Mouse (Mus musculus) limb, embryonic 14.5 days (tissue): Measurements from ENCODE around the gene Dync1li1. TPM values are rescaled to one million over a fixed set of nuclear protein-coding genes. Genes with fewer than 3 reads are reported as not detected.

ENCODE experiments used
- ATAC-seq: fragments of 200-750 bp; cut with Nextera tagmentation; 2 replicates; pipeline ENCODE4 v1.8.0; 2017; ENCODE audit warnings: low read depth, moderate number of reproducible peaks, moderate TSS enrichment; ENCODE audit not compliant: low FRiP score
- DNase-seq: peaks from one replicate; pipeline ENCODE4 v3.0.0-alpha.2; 2015; ENCODE audit warnings: low spot score
- H3K27ac ChIP-seq: fragments of 300-500 bp; sonication (generic); replicated peaks from 2 replicates; pipeline ENCODE4 v1.5.1; 2014; ENCODE audit warnings: low read depth, mild to moderate bottlenecking, low read length, moderate library complexity, mixed read lengths
- H3K27me3 ChIP-seq: fragments of 300-500 bp; sonication (generic); 2 replicates; pipeline ENCODE4 v1.6.1; 2014; ENCODE audit warnings: low read length, mixed read lengths; ENCODE audit not compliant: control insufficient read depth, insufficient read depth
- H3K36me3 ChIP-seq: fragments of 300-500 bp; sonication (generic); 2 replicates; pipeline ENCODE4 v1.6.1; 2014; ENCODE audit warnings: mild to moderate bottlenecking, low read length, moderate library complexity, mixed read lengths; ENCODE audit not compliant: control insufficient read depth, insufficient read depth
- H3K4me1 ChIP-seq: fragments of 300-500 bp; sonication (generic); 2 replicates; pipeline ENCODE4 v1.6.1; 2014; ENCODE audit warnings: antibody characterized with exemption, low read length, mixed read lengths; ENCODE audit not compliant: control insufficient read depth, insufficient read depth
- H3K4me2 ChIP-seq: fragments of 300-500 bp; sonication (generic); replicated peaks from 2 replicates; pipeline ENCODE4 v1.6.1; 2014; ENCODE audit warnings: low read depth, mild to moderate bottlenecking, low read length, moderate library complexity; ENCODE audit not compliant: severe bottlenecking
- H3K4me3 ChIP-seq: fragments of 300-500 bp; sonication (generic); replicated peaks from 2 replicates; pipeline ENCODE4 v1.5.1; 2014; ENCODE audit warnings: low read length
- H3K9ac ChIP-seq: fragments of 300-500 bp; sonication (generic); 2 replicates; pipeline ENCODE4 v1.6.1; 2014; ENCODE audit warnings: mild to moderate bottlenecking, low read depth, low read length, moderate library complexity; ENCODE audit not compliant: severe bottlenecking
- H3K9me3 ChIP-seq: fragments of 300-500 bp; sonication (generic); 2 replicates; pipeline ENCODE4 v1.6.1; 2016; ENCODE audit warnings: low read length; ENCODE audit not compliant: control insufficient read depth
- POLR2A ChIP-seq: fragments of 200-500 bp; IDR thresholded peaks from 2 replicates; pipeline ENCODE4 v1.8.0; 2012; ENCODE audit warnings: inconsistent platforms, mild to moderate bottlenecking, moderate library complexity, borderline replicate concordance; ENCODE audit not compliant: insufficient read depth, insufficient read length; ENCODE audit errors: extremely low read depth
- WGBS: fragments of 180-500 bp; shearing (Covaris S2); extraction: QIAGEN DNeasy Blood & Tissue Kit; methylation state at CpG from one replicate; pipeline ENCODE4 v1.1.7; 2014; 5-methylcytosine and 5-hydroxymethylcytosine counted together
- polyA plus RNA-seq, 2 experiments: library from polyadenylated mRNA; depleted of rRNA in 1 of 2; stranded (reverse) in 1 of 2; unstranded in 1 of 2; fragments of >200 nt; fragmentation: Nextera tagmentation in 1 of 2; extraction: Ambion mirVana in 1 of 2; gene quantifications; 2 replicates each; pipeline versions ENCODE4 v1.2.1 to v1.2.3; 2012 to 2014

Gene Dync1li1
- polyA plus RNA-seq, 2 experiments = 34.5 to 39.5 TPM

GRCm38 (mm10) chr9:114752311-114752710 is 63.7 kb downstream of the Dync1li1 start:
- Histone ChIP-seq H3K4me3 (0 out of 2 replicates have a peak overlapping the region, but pooled peaks have one; percentile 48), H3K36me3 (peaks cover 49% of the 10 kb centered on the region), H3K9me3 (no peaks in the 10 kb centered on the region), H3K9ac (0 out of 2 replicates have a peak overlapping the region, but pooled peaks have one; percentile 59), H3K27ac (no peak overlapping the region), H3K4me2 (peak overlapping the region; percentile 76), H3K4me1 (no peaks in the 10 kb centered on the region; the same call in 1 of the 2 replicates), H3K27me3 (no peaks in the 10 kb centered on the region)
- no peak for TF ChIP-seq POLR2A
- no peak for ATAC-seq
- no peak for DNase-seq
- 79% methylated on average over 9 of the region's 9 CpGs for WGBS

- DNase-seq (peak; percentile 84), ATAC-seq (peak; percentile 83)
- H3K27me3 ChIP-seq = no peaks in the 10 kb centered on the region
- peaks cover 48% of the 10 kb centered on the region for H3K36me3 ChIP-seq
- H3K9ac ChIP-seq = peak overlapping the region; percentile 59
- peak overlapping the region; percentile 48 for H3K4me3 ChIP-seq
- H3K4me1 ChIP-seq = no peaks in the 10 kb centered on the region; the same call in 1 of the 2 replicates
- no peaks in the 10 kb centered on the region for H3K9me3 ChIP-seq
- no peak for TF ChIP-seq POLR2A
- peak overlapping the region; percentile 76 for H3K4me2 ChIP-seq
- WGBS = 9% methylated on average over 34 of the region's 36 CpGs
- 0 out of 2 replicates have a peak overlapping the region, but pooled peaks have one; percentile 35 for H3K27ac ChIP-seq
These were observed 64.4 kb downstream of the Dync1li1 start for GRCm38 (mm10) chr9:114752863-114753484.

- H3K27ac ChIP-seq = no peak overlapping the region
- WGBS = 88% methylated on average over 7 of the region's 7 CpGs
- H3K4me2 ChIP-seq = no peak overlapping the region
- H3K4me3 ChIP-seq = no peak overlapping the region
- H3K36me3 ChIP-seq = peaks cover 80% of the 10 kb centered on the region
- no peaks in the 10 kb centered on the region for H3K27me3 ChIP-seq
- DNase-seq (no peak), ATAC-seq (no peak)
- no peak overlapping the region for H3K9ac ChIP-seq
- H3K9me3 ChIP-seq = no peaks in the 10 kb centered on the region
- TF ChIP-seq POLR2A = no peak
- no peaks in the 10 kb centered on the region for H3K4me1 ChIP-seq
These were observed 69.7 kb downstream of the Dync1li1 start for GRCm38 (mm10) chr9:114758272-114758671.

- no peak for TF ChIP-seq POLR2A
- DNase-seq = no peak
- WGBS = 87% methylated on average over 5 of the region's 5 CpGs
- Histone ChIP-seq H3K4me2 (no peak overlapping the region), H3K36me3 (peaks cover 81% of the 10 kb centered on the region), H3K4me1 (no peaks in the 10 kb centered on the region), H3K27me3 (no peaks in the 10 kb centered on the region), H3K27ac (no peak overlapping the region), H3K9ac (no peak overlapping the region), H3K4me3 (no peak overlapping the region), H3K9me3 (no peaks in the 10 kb centered on the region)
- no peak for ATAC-seq
These were observed 70.2 kb downstream of the Dync1li1 start for GRCm38 (mm10) chr9:114758801-114759200.

- Histone ChIP-seq H3K4me1 (no peaks in the 10 kb centered on the region), H3K36me3 (peaks cover 79% of the 10 kb centered on the region), H3K27me3 (no peaks in the 10 kb centered on the region), H3K9ac (no peak overlapping the region), H3K4me3 (no peak overlapping the region), H3K4me2 (no peak overlapping the region), H3K9me3 (no peaks in the 10 kb centered on the region), H3K27ac (no peak overlapping the region)
- TF ChIP-seq POLR2A = no peak
- no peak for ATAC-seq
- 84% methylated on average over 4 of the region's 4 CpGs for WGBS
- DNase-seq = no peak
These were observed 71.3 kb downstream of the Dync1li1 start for GRCm38 (mm10) chr9:114759886-114760285.
